Mouse (Mus musculus): ENCODE measurements around the gene Muc4. TPM values are rescaled to one million over a fixed set of nuclear protein-coding genes. Genes with fewer than 3 reads are reported as not detected.

Muc4 gene
- polyA plus RNA-seq, 1 experiment from 2014 or later, result 0.41 TPM

GRCm38 (mm10) chr16:32703312-32703912 lies 32.3 kb upstream of the Muc4 start:
- Histone ChIP-seq H3K4me2 (no peak overlapping the region), H3K27me3 (replicated peaks; ENCODE audit: control insufficient read depth, insufficient read depth, low read length) (no peaks in the 10 kb centered on the region; the same call in 1 of the 2 replicates), H3K27ac (ENCODE audit: low read depth, low read length) (no peak overlapping the region), H3K36me3 (ENCODE audit: control insufficient read depth, insufficient read depth, low read length) (no peaks in the 10 kb centered on the region), H3K4me1 (replicated peaks; ENCODE audit: control insufficient read depth, insufficient read depth, low read length) (peaks cover 15% of the 10 kb centered on the region), H3K4me3 (ENCODE audit: low read depth, low read length) (no peak overlapping the region), H3K9me3 (ENCODE audit: control insufficient read depth, low read length) (no peaks in the 10 kb centered on the region), H3K9ac (ENCODE audit: low read depth, low read length) (no peak overlapping the region)
- ATAC-seq (replicated peaks; ENCODE audit: low FRiP score), result no peak
- DNase-seq (ENCODE audit: low spot score), result no peak
- WGBS, result 73% methylated on average over 9 of the region's 9 CpGs

GRCm38 (mm10) chr16:32705606-32706005 lies 30.1 kb upstream of the Muc4 start:
- Histone ChIP-seq H3K9ac (ENCODE audit: low read depth, low read length) (no peak overlapping the region), H3K4me1 (replicated peaks; ENCODE audit: control insufficient read depth, insufficient read depth, low read length) (peaks cover 18% of the 10 kb centered on the region), H3K4me2 (no peak overlapping the region), H3K9me3 (ENCODE audit: control insufficient read depth, low read length) (no peaks in the 10 kb centered on the region), H3K36me3 (ENCODE audit: control insufficient read depth, insufficient read depth, low read length) (no peaks in the 10 kb centered on the region), H3K27ac (ENCODE audit: low read depth, low read length) (no peak overlapping the region), H3K4me3 (ENCODE audit: low read depth, low read length) (no peak overlapping the region), H3K27me3 (replicated peaks; ENCODE audit: control insufficient read depth, insufficient read depth, low read length) (no peaks in the 10 kb centered on the region; the same call in 1 of the 2 replicates)
- ATAC-seq (replicated peaks; ENCODE audit: low FRiP score) (no peak), DNase-seq (ENCODE audit: low spot score) (no peak)
- 97% methylated on average over 3 of the region's 3 CpGs for WGBS

GRCm38 (mm10) chr16:32707111-32707823 lies 28.4 kb upstream of the Muc4 start:
- no peak overlapping the region for H3K27ac ChIP-seq (ENCODE audit: low read depth, low read length)
- H3K4me2 ChIP-seq, result peak overlapping the region; percentile 54
- H3K4me1 ChIP-seq (replicated peaks; ENCODE audit: control insufficient read depth, insufficient read depth, low read length), result peaks cover 18% of the 10 kb centered on the region
- no peak for ATAC-seq (replicated peaks; ENCODE audit: low FRiP score)
- no peaks in the 10 kb centered on the region; the same call in 1 of the 2 replicates for H3K27me3 ChIP-seq (replicated peaks; ENCODE audit: control insufficient read depth, insufficient read depth, low read length)
- no peaks in the 10 kb centered on the region for H3K9me3 ChIP-seq (ENCODE audit: control insufficient read depth, low read length)
- 33% methylated on average over 17 of the region's 17 CpGs for WGBS
- H3K4me3 ChIP-seq (ENCODE audit: low read depth, low read length), result no peak overlapping the region
- no peaks in the 10 kb centered on the region for H3K36me3 ChIP-seq (ENCODE audit: control insufficient read depth, insufficient read depth, low read length)
- H3K9ac ChIP-seq (ENCODE audit: low read depth, low read length), result 0 out of 2 replicates have a peak overlapping the region, but pooled peaks have one; percentile 22
- no peak for DNase-seq (ENCODE audit: low spot score)

DNA sequence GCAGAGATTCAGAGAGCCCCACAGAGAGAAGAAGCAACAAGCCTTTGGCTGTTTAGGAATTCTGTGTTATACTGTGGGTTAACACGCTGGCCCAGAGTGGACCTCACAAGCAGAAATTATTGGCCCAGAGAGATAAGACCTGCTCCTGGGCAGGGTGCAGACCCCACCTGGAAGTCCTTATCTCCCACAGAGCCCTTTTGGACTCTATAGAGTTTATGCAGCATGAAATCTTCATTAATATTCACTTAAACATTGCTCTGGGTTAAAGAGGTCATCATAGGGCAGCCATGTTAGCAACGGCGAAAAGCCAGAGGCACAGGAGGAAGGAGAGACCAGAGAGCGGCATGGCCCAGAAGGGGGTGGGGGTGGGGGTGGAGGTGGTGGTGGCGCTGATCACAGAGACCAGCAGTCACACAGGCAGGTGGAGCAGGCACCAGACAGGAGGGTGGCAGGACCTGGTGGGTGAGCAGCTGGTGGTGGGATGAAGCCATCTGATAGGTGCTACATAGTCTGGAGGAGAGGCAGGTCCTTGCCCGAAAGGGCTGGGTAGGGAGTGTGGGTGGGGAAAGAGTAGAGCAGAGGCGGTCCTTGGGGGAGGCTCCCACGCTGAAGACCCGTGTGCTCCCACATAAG lies 27.7 kb upstream of the Muc4 start:
- Histone ChIP-seq H3K9ac (ENCODE audit: low read depth, low read length) (0 out of 2 replicates have a peak overlapping the region, but pooled peaks have one; percentile 22), H3K4me3 (ENCODE audit: low read depth, low read length) (no peak overlapping the region), H3K4me2 (peak overlapping the region; percentile 54), H3K36me3 (ENCODE audit: control insufficient read depth, insufficient read depth, low read length) (no peaks in the 10 kb centered on the region), H3K9me3 (ENCODE audit: control insufficient read depth, low read length) (no peaks in the 10 kb centered on the region), H3K27ac (ENCODE audit: low read depth, low read length) (no peak overlapping the region), H3K27me3 (replicated peaks; ENCODE audit: control insufficient read depth, insufficient read depth, low read length) (no peaks in the 10 kb centered on the region; the same call in 1 of the 2 replicates), H3K4me1 (replicated peaks; ENCODE audit: control insufficient read depth, insufficient read depth, low read length) (peaks cover 18% of the 10 kb centered on the region)
- whole genome bisulfite sequencing, result 42% methylated on average over 9 of the region's 9 CpGs
- ATAC-seq (replicated peaks; ENCODE audit: low FRiP score), result no peak
- DNase-seq (ENCODE audit: low spot score), result no peak

DNA sequence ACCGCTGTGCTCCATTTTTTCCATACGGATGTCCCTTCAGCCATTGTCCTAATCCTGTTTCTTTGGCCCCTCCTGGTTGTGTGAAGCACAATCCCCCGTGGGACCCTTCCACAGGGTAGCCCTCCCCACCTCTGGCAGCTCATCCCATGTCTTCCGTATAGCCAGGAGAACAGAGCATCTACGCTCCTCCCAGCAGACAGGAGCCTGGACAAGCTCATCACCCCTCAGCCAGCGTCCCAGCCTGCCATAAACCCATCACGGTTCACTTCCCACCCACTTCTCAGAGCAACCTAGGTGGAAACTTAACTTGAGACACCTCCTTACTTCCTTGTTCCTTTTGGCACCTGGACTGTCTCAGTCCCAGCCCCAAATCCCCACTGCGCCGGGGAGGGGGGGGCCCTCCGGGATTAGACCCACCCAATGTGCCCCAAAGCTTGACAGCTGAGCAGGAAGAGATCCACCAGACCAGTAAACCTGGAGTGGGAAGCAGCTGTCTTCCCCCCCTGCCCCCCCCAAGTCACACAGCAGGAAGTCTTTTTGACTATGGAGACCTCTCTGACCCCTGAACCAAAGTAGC lies 27.1 kb upstream of the Muc4 start:
- no peaks in the 10 kb centered on the region for H3K36me3 ChIP-seq (ENCODE audit: control insufficient read depth, insufficient read depth, low read length)
- ATAC-seq (replicated peaks; ENCODE audit: low FRiP score), result no peak
- H3K27me3 ChIP-seq (replicated peaks; ENCODE audit: control insufficient read depth, insufficient read depth, low read length), result no peaks in the 10 kb centered on the region; the same call in 1 of the 2 replicates
- DNase-seq (ENCODE audit: low spot score), result no peak
- no peak overlapping the region for H3K4me2 ChIP-seq
- no peak overlapping the region for H3K4me3 ChIP-seq (ENCODE audit: low read depth, low read length)
- no peak overlapping the region for H3K27ac ChIP-seq (ENCODE audit: low read depth, low read length)
- peaks cover 18% of the 10 kb centered on the region for H3K4me1 ChIP-seq (replicated peaks; ENCODE audit: control insufficient read depth, insufficient read depth, low read length)
- no peaks in the 10 kb centered on the region for H3K9me3 ChIP-seq (ENCODE audit: control insufficient read depth, low read length)
- no peak overlapping the region for H3K9ac ChIP-seq (ENCODE audit: low read depth, low read length)
- 75% methylated on average over 10 of the region's 10 CpGs for WGBS

GRCm38 (mm10) chr16:32709116-32709515 lies 26.6 kb upstream of the Muc4 start:
- H3K36me3 ChIP-seq (ENCODE audit: control insufficient read depth, insufficient read depth, low read length), result no peaks in the 10 kb centered on the region
- H3K9ac ChIP-seq (ENCODE audit: low read depth, low read length), result no peak overlapping the region
- ATAC-seq (replicated peaks; ENCODE audit: low FRiP score) (no peak), DNase-seq (ENCODE audit: low spot score) (no peak)
- H3K9me3 ChIP-seq (ENCODE audit: control insufficient read depth, low read length), result no peaks in the 10 kb centered on the region
- no peak overlapping the region for H3K27ac ChIP-seq (ENCODE audit: low read depth, low read length)
- no peak overlapping the region for H3K4me2 ChIP-seq
- H3K27me3 ChIP-seq (replicated peaks; ENCODE audit: control insufficient read depth, insufficient read depth, low read length), result no peaks in the 10 kb centered on the region; the same call in 1 of the 2 replicates
- no peak overlapping the region for H3K4me3 ChIP-seq (ENCODE audit: low read depth, low read length)
- WGBS, result 89% methylated on average over 8 of the region's 8 CpGs
- peaks cover 18% of the 10 kb centered on the region for H3K4me1 ChIP-seq (replicated peaks; ENCODE audit: control insufficient read depth, insufficient read depth, low read length)

GRCm38 (mm10) chr16:32710426-32711070 lies 25.1 kb upstream of the Muc4 start:
- H3K27ac ChIP-seq (ENCODE audit: low read depth, low read length), result no peak overlapping the region
- no peak for DNase-seq (ENCODE audit: low spot score)
- H3K4me1 ChIP-seq (replicated peaks; ENCODE audit: control insufficient read depth, insufficient read depth, low read length), result peaks cover 18% of the 10 kb centered on the region
- no peak for ATAC-seq (replicated peaks; ENCODE audit: low FRiP score)
- H3K36me3 ChIP-seq (ENCODE audit: control insufficient read depth, insufficient read depth, low read length), result no peaks in the 10 kb centered on the region
- H3K27me3 ChIP-seq (replicated peaks; ENCODE audit: control insufficient read depth, insufficient read depth, low read length), result no peaks in the 10 kb centered on the region; the same call in 1 of the 2 replicates
- no peak overlapping the region for H3K4me2 ChIP-seq
- WGBS, result 54% methylated on average over 14 of the region's 14 CpGs
- no peak overlapping the region for H3K9ac ChIP-seq (ENCODE audit: low read depth, low read length)
- no peaks in the 10 kb centered on the region for H3K9me3 ChIP-seq (ENCODE audit: control insufficient read depth, low read length)
- no peak overlapping the region for H3K4me3 ChIP-seq (ENCODE audit: low read depth, low read length)

- H3K9ac ChIP-seq (ENCODE audit: low read depth, low read length), result no peak overlapping the region
- no peak overlapping the region for H3K4me3 ChIP-seq (ENCODE audit: low read depth, low read length)
- 82% methylated on average over 11 of the region's 11 CpGs for WGBS
- no peak overlapping the region for H3K4me2 ChIP-seq
- DNase-seq (ENCODE audit: low spot score) (no peak), ATAC-seq (replicated peaks; ENCODE audit: low FRiP score) (no peak)
- no peaks in the 10 kb centered on the region for H3K9me3 ChIP-seq (ENCODE audit: control insufficient read depth, low read length)
- peaks cover 3% of the 10 kb centered on the region for H3K27me3 ChIP-seq (replicated peaks; ENCODE audit: control insufficient read depth, insufficient read depth, low read length)
- H3K4me1 ChIP-seq (replicated peaks; ENCODE audit: control insufficient read depth, insufficient read depth, low read length), result peaks cover 14% of the 10 kb centered on the region
- H3K36me3 ChIP-seq (ENCODE audit: control insufficient read depth, insufficient read depth, low read length), result no peaks in the 10 kb centered on the region
- H3K27ac ChIP-seq (ENCODE audit: low read depth, low read length), result no peak overlapping the region
Observed at GRCm38 (mm10) chr16:32712202-32712601, 23.5 kb upstream of the Muc4 start.
